Comparison of ENCODE assay signal across 19 mouse cellular contexts in the genomic region with DNA sequence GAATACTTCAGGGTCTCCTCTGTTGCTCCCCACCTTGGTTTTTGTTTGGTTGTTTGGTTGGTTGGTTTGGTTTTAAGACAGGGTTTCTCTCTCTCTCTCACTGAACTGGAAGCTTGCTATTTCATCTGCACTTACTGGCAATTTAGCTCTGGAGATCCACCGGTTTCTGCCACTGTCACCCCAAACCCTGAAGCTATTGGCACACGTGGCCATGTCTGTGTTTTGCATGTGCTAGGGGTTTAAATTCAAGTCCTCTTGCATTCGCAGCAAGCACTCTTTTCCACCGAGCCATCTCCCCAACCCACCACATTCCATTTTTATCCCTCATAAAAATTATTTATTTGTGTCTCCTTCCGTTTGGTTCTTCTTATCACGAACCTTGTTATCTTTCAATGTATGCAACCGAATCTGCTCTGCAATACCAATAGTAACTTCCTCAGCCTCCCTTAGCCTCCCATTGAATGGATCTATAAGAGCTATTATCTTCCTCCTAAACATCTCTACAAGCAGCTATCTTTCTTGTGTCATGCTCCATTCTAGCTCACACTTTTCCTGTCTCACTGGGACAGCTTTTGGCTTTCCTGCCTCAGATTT. TPM values are rescaled to one million over a fixed set of nuclear protein-coding genes. Genes with fewer than 3 reads are reported as not detected.
DNase-seq lines count a peak whose midpoint lies in the region; ATAC-seq and TF ChIP-seq lines count a peak whose summit lies in the region.
"Had no signal": no experiment of that assay in that cellular context is flagged by ENCODE, and none has a peak within 500 bp of the region (broad histone marks: within the 10 kb centered on the region; RNA-seq: fewer than 3 reads in every experiment).

No protein-coding gene starts in this region.

- intact Hi-C loops in left cerebral cortex, postnatal 4 days (cut with DNase I) = no loop called here

- TF ChIP-seq POLR2A in ES-Bruce4 (IDR thresholded peaks at IDR 0.05; ENCODE audit: insufficient read depth, low read length) (no peak), MEL (IDR thresholded peaks at IDR 0.05; ENCODE audit: control insufficient read depth in 1 of 2, insufficient read depth in 1 of 2, low read depth in 1 of 2, low read length in 2 of 2, poor library complexity in 1 of 2) (no peak)

- TF ChIP-seq RAD21 in MEL (IDR thresholded peaks at IDR 0.05; ENCODE audit: low read depth, low read length) = no peak

- DNase-seq in midbrain, embryonic 11.5 days (ENCODE audit: low spot score, missing footprints) = peak; percentile 41
- no peak for DNase-seq in midbrain, embryonic 10.5 days (ENCODE audit: low spot score)
- DNase-seq in MEL (ENCODE audit: low read depth, low spot score) = peak; percentile 41
- DNase-seq in left cerebral cortex, postnatal 4 days = no peak
- no peak for DNase-seq in gastrocnemius, postnatal 25 days
- DNase-seq: adrenal gland, adult 2 months; adrenal gland, adult 8-10 months; adrenal gland, postnatal 10 days; adrenal gland, postnatal 14 days; adrenal gland, postnatal 25 days; adrenal gland, postnatal 36 days; B cell, adult 2 months had no signal

- no peaks in the 10 kb centered on the region for H3K4me1 ChIP-seq in midbrain, embryonic 11.5 days (ENCODE audit: control insufficient read depth, insufficient read depth, low read length)
- H3K4me1 ChIP-seq in midbrain, embryonic 10.5 days = 0 out of 2 replicates have a peak, but pooled peaks cover 3% of the 10 kb centered on the region
- H3K4me1 ChIP-seq in ES-Bruce4 (ENCODE audit: control insufficient read depth, insufficient read depth, low read length) = peaks cover 7% of the 10 kb centered on the region
- H3K4me1 ChIP-seq in MEL (ENCODE audit: control insufficient read depth in 1 of 2, insufficient read depth in 2 of 2, low read length in 2 of 2) = peaks cover 7 to 27% of the 10 kb centered on the region in 2 experiments; a peak in 3 of 4 replicates

- H3K9me3 ChIP-seq in midbrain, embryonic 11.5 days (ENCODE audit: control insufficient read depth, low read length) = no peaks in the 10 kb centered on the region
- no peaks in the 10 kb centered on the region for H3K9me3 ChIP-seq in midbrain, embryonic 10.5 days (replicated peaks)
- peaks cover 5% of the 10 kb centered on the region; the same call in 1 of the 2 replicates for H3K9me3 ChIP-seq in ES-Bruce4 (replicated peaks; ENCODE audit: control insufficient read depth, insufficient read depth, low read length, poor library complexity, severe bottlenecking)
- no peaks in the 10 kb centered on the region for H3K9me3 ChIP-seq in MEL (replicated peaks; ENCODE audit: insufficient read depth, low read length)

- H3K9ac ChIP-seq in midbrain, embryonic 11.5 days (ENCODE audit: low read length) = no peak overlapping the region
- no peak overlapping the region for H3K9ac ChIP-seq in ES-Bruce4 (ENCODE audit: low read depth, poor library complexity, severe bottlenecking)
- H3K9ac ChIP-seq in MEL (ENCODE audit: control insufficient read depth, low read depth, low read length, poor library complexity, severe bottlenecking) = no peak overlapping the region

- TF ChIP-seq CTCF in ES-Bruce4 (IDR thresholded peaks at IDR 0.05; ENCODE audit: low read depth, low read length) (no peak), MEL (IDR thresholded peaks at IDR 0.05 in 2 of 3, conservative IDR thresholded peaks at IDR 0.05 in 1 of 3; ENCODE audit: control insufficient read depth in 1 of 3, insufficient read depth in 1 of 3, low read depth in 2 of 3, low read length in 3 of 3, poor library complexity in 1 of 3, severe bottlenecking in 1 of 3) (no peak)

- no peak overlapping the region for H3K4me3 ChIP-seq in midbrain, embryonic 11.5 days (ENCODE audit: low read depth, low read length)
- no peak overlapping the region for H3K4me3 ChIP-seq in midbrain, embryonic 10.5 days
- H3K4me3 ChIP-seq in ES-Bruce4 (ENCODE audit: low read depth, low read length) = no peak overlapping the region
- no peak overlapping the region for H3K4me3 ChIP-seq in MEL (ENCODE audit: control insufficient read depth in 1 of 2, insufficient read depth in 1 of 2, low read depth in 2 of 2, low read length in 2 of 2)

- no peak for ATAC-seq in midbrain, embryonic 11.5 days (ENCODE audit: low FRiP score)
- ATAC-seq: activated CD4-positive, CD25-positive, alpha-beta regulatory T cell, adult 4 months; CD4-positive, CD25-positive, alpha-beta regulatory T cell, adult 4 months; Patski had no signal

- no peak overlapping the region for H3K27ac ChIP-seq in midbrain, embryonic 11.5 days (ENCODE audit: low read depth, low read length)
- H3K27ac ChIP-seq in midbrain, embryonic 10.5 days (replicated peaks) = no peak overlapping the region
- peak overlapping the region; percentile 30; the same call in 1 of the 2 replicates for H3K27ac ChIP-seq in ES-Bruce4 (ENCODE audit: insufficient read depth, low read length)
- peak overlapping the region; percentile 44; the same call in 1 of the 2 replicates for H3K27ac ChIP-seq in MEL (ENCODE audit: control insufficient read depth, low read depth, low read length)

- WGBS in midbrain, embryonic 11.5 days = 80% methylated on average over 7 of the region's 7 CpGs
- WGBS in midbrain, embryonic 10.5 days = 81% methylated on average over 7 of the region's 7 CpGs

- no peaks in the 10 kb centered on the region for H3K27me3 ChIP-seq in midbrain, embryonic 11.5 days (ENCODE audit: control insufficient read depth, insufficient read depth, low read length)
- no peaks in the 10 kb centered on the region for H3K27me3 ChIP-seq in midbrain, embryonic 10.5 days (ENCODE audit: low read depth, poor library complexity, severe bottlenecking)
- H3K27me3 ChIP-seq in ES-Bruce4 (ENCODE audit: control insufficient read depth, insufficient read depth, low read length, poor library complexity, severe bottlenecking) (no peaks in the 10 kb centered on the region), MEL (ENCODE audit: control insufficient read depth in 1 of 2, insufficient read depth in 2 of 2, low read length in 2 of 2) (no peaks in the 10 kb centered on the region)
- H3K27me3 ChIP-seq: CH12.LX had no signal

- no peak overlapping the region for H3K4me2 ChIP-seq in midbrain, embryonic 11.5 days

- TF ChIP-seq EP300 in ES-Bruce4 (IDR thresholded peaks at IDR 0.05; ENCODE audit: insufficient read depth, low read depth, low read length) = no peak
- TF ChIP-seq EP300 in MEL (IDR thresholded peaks at IDR 0.05; ENCODE audit: low read depth in 1 of 2, low read length in 2 of 2) = peak in 1 of 2 experiments; percentile 65; a peak in 3 of 4 replicates

- no peaks in the 10 kb centered on the region for H3K36me3 ChIP-seq in midbrain, embryonic 11.5 days (ENCODE audit: control insufficient read depth, insufficient read depth, low read length)
- H3K36me3 ChIP-seq in midbrain, embryonic 10.5 days = no peaks in the 10 kb centered on the region
- H3K36me3 ChIP-seq in ES-Bruce4 (ENCODE audit: control insufficient read depth, insufficient read depth, low read length, poor library complexity, severe bottlenecking) (no peaks in the 10 kb centered on the region), MEL (ENCODE audit: control insufficient read depth in 1 of 2, insufficient read depth in 2 of 2, low read length in 2 of 2) (peaks cover 0 to 16% of the 10 kb centered on the region in 2 experiments; a peak in 2 of 4 replicates)
- H3K36me3 ChIP-seq: G1E had no signal

- H3K79me2 ChIP-seq in MEL (ENCODE audit: control insufficient read depth, insufficient read depth, low read length, poor library complexity) = no peaks in the 10 kb centered on the region

TF ChIP-seq in MEL, 35 proteins besides CTCF, POLR2A, EP300 and RAD21 (continues in another document):
- TF ChIP-seq MYC (IDR thresholded peaks at IDR 0.05; ENCODE audit: low read depth, low read length) (0 out of 2 replicates have a peak, but pooled peaks have one; percentile 45), NRF1 (IDR thresholded peaks at IDR 0.05; ENCODE audit: insufficient read depth, low read depth, low read length, poor library complexity, severe bottlenecking) (no peak), USF2 (IDR thresholded peaks at IDR 0.05; ENCODE audit: borderline replicate concordance in 1 of 2, insufficient read depth in 1 of 2, low read depth in 1 of 2, low read length in 2 of 2) (no peak), ZNF384 (IDR thresholded peaks at IDR 0.05; ENCODE audit: low read depth, low read length) (no peak), GATA1 (IDR thresholded peaks at IDR 0.05; ENCODE audit: low read depth, low read length) (peak; percentile 78), NELFE (IDR thresholded peaks at IDR 0.05; ENCODE audit: low read depth, low read length) (no peak), BHLHE40 (IDR thresholded peaks at IDR 0.05; ENCODE audit: borderline replicate concordance, low read depth, low read length) (no peak), MYB (IDR thresholded peaks at IDR 0.05; ENCODE audit: low read depth, low read length) (no peak), KAT2A (conservative IDR thresholded peaks at IDR 0.05; ENCODE audit: low read depth, low read length) (no peak), USF1 (IDR thresholded peaks at IDR 0.05; ENCODE audit: low read depth, low read length) (peak; percentile 62), MAX (IDR thresholded peaks at IDR 0.05; ENCODE audit: low read length) (0 out of 2 replicates have a peak, but pooled peaks have one; percentile 52), ETS1 (IDR thresholded peaks at IDR 0.05; ENCODE audit: low read depth, low read length) (peak; percentile 51), MXI1 (IDR thresholded peaks at IDR 0.05; ENCODE audit: low read depth, low read length) (peak; percentile 58; the same call in 1 of the 2 replicates)

RNA-seq across cellular contexts. Expression of a gene that starts 13.0 kb away (rescaled TPM):
- polyA plus RNA-seq in midbrain, embryonic 11.5 days (2014; fragmentation: Nextera tagmentation; extraction: Ambion mirVana) = 11.9 and 13.8 TPM in 2 replicates
- 19.5 and 19.7 TPM in 2 replicates for polyA plus RNA-seq in midbrain, embryonic 10.5 days (2016; fragmentation: Nextera tagmentation; extraction: Ambion mirVana)
- 165 and 176 TPM in 2 replicates for polyA plus RNA-seq in ES-Bruce4 (2011; ENCODE audit: insufficient read depth, insufficient read length, low read depth, missing spikeins)
- total RNA-seq in MEL (2012; rRNA removed) = 35.9 and 44.6 TPM in 2 replicates
- polyA plus RNA-seq in MEL (2012; ENCODE audit: insufficient read depth in 1 of 2, insufficient read length in 2 of 2, low read depth in 1 of 2, low replicate concordance in 2 of 2, missing spikeins in 1 of 2) = 10 to 100 TPM; 41.9 to 96.5 TPM
- total RNA-seq in left cerebral cortex, postnatal 4 days (2021) = 100 to 1,000 TPM; 144 to 146 TPM
- total RNA-seq in gastrocnemius, postnatal 25 days (2021) = 10 to 100 TPM; 55.1 to 59.4 TPM

RNA-seq across cellular contexts. Expression of a gene that starts 30.0 kb away (rescaled TPM):
- polyA plus RNA-seq in midbrain, embryonic 11.5 days (2014; fragmentation: Nextera tagmentation; extraction: Ambion mirVana) = 0.10 TPM in 1 of 2 replicates, not detected in the other
- polyA plus RNA-seq in midbrain, embryonic 10.5 days (2016; fragmentation: Nextera tagmentation; extraction: Ambion mirVana) = not detected in 2 replicates
- polyA plus RNA-seq in ES-Bruce4 (2011; ENCODE audit: insufficient read depth, insufficient read length, low read depth, missing spikeins) = not detected in 2 replicates
- not detected in 2 replicates for total RNA-seq in MEL (2012; rRNA removed)
- polyA plus RNA-seq in MEL (2012; ENCODE audit: insufficient read depth in 1 of 2, insufficient read length in 2 of 2, low read depth in 1 of 2, low replicate concordance in 2 of 2, missing spikeins in 1 of 2) = under 1 TPM in 1 of 2 experiments, not detected in 1; 0.18 TPM
- total RNA-seq in left cerebral cortex, postnatal 4 days (2021) = not detected
- total RNA-seq in gastrocnemius, postnatal 25 days (2021) = not detected
- total RNA-seq: adrenal gland, postnatal 36 days had no signal
- polyA plus RNA-seq: C2C12, G1E, Patski had no signal

Comparison
In these comparisons a context has a peak if more than half of its experiments do, and no peak if none do; other contexts are left out.
1. DNase-seq: peak in midbrain, embryonic 11.5 days (single experiment) and MEL (single experiment); none in midbrain, embryonic 10.5 days (single experiment), left cerebral cortex, postnatal 4 days (single experiment) and gastrocnemius, postnatal 25 days (single experiment).
2. H3K27ac ChIP-seq: peak in ES-Bruce4 (single experiment) and MEL (single experiment); none in midbrain, embryonic 11.5 days (single experiment) and midbrain, embryonic 10.5 days (single experiment).